Mouse (Mus musculus) E14TG2a.4 (cell line): Measurements from ENCODE around the gene Opa1.

Source experiments
- H3K27me3 ChIP-seq: 2 replicates; pipeline ENCODE4 v1.6.1; 2014; ENCODE audit warnings: low read length, control low read depth; ENCODE audit not compliant: insufficient read depth
- H3K36me3 ChIP-seq: 2 replicates; pipeline ENCODE4 v1.6.1; 2014; ENCODE audit warnings: low read length, control low read depth; ENCODE audit not compliant: insufficient read depth
- H3K4me1 ChIP-seq: replicated peaks from 2 replicates; pipeline ENCODE4 v1.6.1; 2014; ENCODE audit warnings: low read depth, low read length, control low read depth
- H3K4me3 ChIP-seq: replicated peaks from 2 replicates; pipeline ENCODE4 v1.5.1; 2014; ENCODE audit warnings: mild to moderate bottlenecking, low read length
- H3K9me3 ChIP-seq: 2 replicates; pipeline ENCODE4 v1.6.1; 2014; ENCODE audit warnings: low read length, control low read depth
- CTCF ChIP-seq: conservative IDR thresholded peaks from 2 replicates; pipeline ENCODE4 v1.5.1; 2014; ENCODE audit warnings: low read length
- NANOG ChIP-seq: IDR thresholded peaks from 2 replicates; pipeline ENCODE4 v1.6.1; 2014; ENCODE audit warnings: borderline replicate concordance, low read length, mixed read lengths
- POU5F1 ChIP-seq: IDR thresholded peaks from 2 replicates; pipeline ENCODE4 v1.6.1; 2014; ENCODE audit warnings: low read length, borderline replicate concordance

Opa1 gene

GRCm38 (mm10) chr16:29579167-29579786, at the start of gene Opa1:
Opa1 (plus strand) TSS chr16:29579334.
- Histone ChIP-seq H3K36me3 (no peaks in the 10 kb centered on the region), H3K27me3 (no peaks in the 10 kb centered on the region), H3K4me3 (peak within 1 kb of the TSS; percentile 98), H3K4me1 (peaks cover 10% of the 10 kb centered on the region), H3K9me3 (no peaks in the 10 kb centered on the region)
- no peak for TF ChIP-seq POU5F1
- no peak for TF ChIP-seq CTCF
- no peak for TF ChIP-seq NANOG

GRCm38 (mm10) chr16:29533641-29534040, 45.5 kb upstream of the Opa1 start:
- no peaks in the 10 kb centered on the region for H3K9me3 ChIP-seq
- no peaks in the 10 kb centered on the region for H3K36me3 ChIP-seq
- H3K4me1 ChIP-seq: no peaks in the 10 kb centered on the region
- H3K27me3 ChIP-seq: no peaks in the 10 kb centered on the region; the same call in 1 of the 2 replicates
- TF ChIP-seq NANOG (no peak), POU5F1 (no peak), CTCF (no peak)
- no peak overlapping the region for H3K4me3 ChIP-seq

- Histone ChIP-seq H3K36me3 (no peaks in the 10 kb centered on the region), H3K4me1 (no peaks in the 10 kb centered on the region), H3K27me3 (no peaks in the 10 kb centered on the region; the same call in 1 of the 2 replicates), H3K4me3 (no peak overlapping the region), H3K9me3 (no peaks in the 10 kb centered on the region)
- TF ChIP-seq CTCF (no peak), POU5F1 (no peak), NANOG (no peak)
These were observed 43.3 kb upstream of the Opa1 start for GRCm38 (mm10) chr16:29535866-29536265.

- TF ChIP-seq POU5F1 (no peak), NANOG (no peak), CTCF (no peak)
- no peaks in the 10 kb centered on the region; the same call in 1 of the 2 replicates for H3K27me3 ChIP-seq
- no peaks in the 10 kb centered on the region for H3K9me3 ChIP-seq
- H3K4me1 ChIP-seq: no peaks in the 10 kb centered on the region
- no peak overlapping the region for H3K4me3 ChIP-seq
- H3K36me3 ChIP-seq: no peaks in the 10 kb centered on the region
These were observed 42.5 kb upstream of the Opa1 start for GRCm38 (mm10) chr16:29536411-29537204.

GRCm38 (mm10) chr16:29539906-29540305, 39.2 kb upstream of the Opa1 start:
- no peak overlapping the region for H3K4me3 ChIP-seq
- TF ChIP-seq POU5F1 (no peak), CTCF (no peak), NANOG (no peak)
- H3K27me3 ChIP-seq: no peaks in the 10 kb centered on the region; the same call in 1 of the 2 replicates
- no peaks in the 10 kb centered on the region for H3K4me1 ChIP-seq
- no peaks in the 10 kb centered on the region for H3K9me3 ChIP-seq
- H3K36me3 ChIP-seq: no peaks in the 10 kb centered on the region

GRCm38 (mm10) chr16:29541261-29541683, 37.9 kb upstream of the Opa1 start:
- TF ChIP-seq CTCF (no peak), NANOG (no peak), POU5F1 (no peak)
- Histone ChIP-seq H3K4me3 (no peak overlapping the region), H3K27me3 (no peaks in the 10 kb centered on the region; the same call in 1 of the 2 replicates), H3K4me1 (no peaks in the 10 kb centered on the region), H3K36me3 (no peaks in the 10 kb centered on the region), H3K9me3 (no peaks in the 10 kb centered on the region)

- H3K4me1 ChIP-seq: no peaks in the 10 kb centered on the region
- no peaks in the 10 kb centered on the region for H3K36me3 ChIP-seq
- H3K9me3 ChIP-seq: no peaks in the 10 kb centered on the region
- no peaks in the 10 kb centered on the region; the same call in 1 of the 2 replicates for H3K27me3 ChIP-seq
- H3K4me3 ChIP-seq: no peak within 1 kb of the TSS
- TF ChIP-seq NANOG: no peak
- TF ChIP-seq POU5F1: no peak
- no peak for TF ChIP-seq CTCF
These were observed 34.3 kb upstream of the Opa1 start, which contains the start of gene Atp13a4 for GRCm38 (mm10) chr16:29544829-29545228. Atp13a4 (minus strand) TSS chr16:29544864.

GRCm38 (mm10) chr16:29559667-29560066, 19.5 kb upstream of the Opa1 start:
- no peak overlapping the region for H3K4me3 ChIP-seq
- no peaks in the 10 kb centered on the region for H3K36me3 ChIP-seq
- TF ChIP-seq NANOG (no peak), CTCF (no peak), POU5F1 (no peak)
- H3K4me1 ChIP-seq: peaks cover 14% of the 10 kb centered on the region
- H3K9me3 ChIP-seq: no peaks in the 10 kb centered on the region
- H3K27me3 ChIP-seq: peaks cover 10% of the 10 kb centered on the region
